Mouse (Mus musculus): ENCODE measurements around the gene Kcnk5.

Gene Kcnk5

DNA sequence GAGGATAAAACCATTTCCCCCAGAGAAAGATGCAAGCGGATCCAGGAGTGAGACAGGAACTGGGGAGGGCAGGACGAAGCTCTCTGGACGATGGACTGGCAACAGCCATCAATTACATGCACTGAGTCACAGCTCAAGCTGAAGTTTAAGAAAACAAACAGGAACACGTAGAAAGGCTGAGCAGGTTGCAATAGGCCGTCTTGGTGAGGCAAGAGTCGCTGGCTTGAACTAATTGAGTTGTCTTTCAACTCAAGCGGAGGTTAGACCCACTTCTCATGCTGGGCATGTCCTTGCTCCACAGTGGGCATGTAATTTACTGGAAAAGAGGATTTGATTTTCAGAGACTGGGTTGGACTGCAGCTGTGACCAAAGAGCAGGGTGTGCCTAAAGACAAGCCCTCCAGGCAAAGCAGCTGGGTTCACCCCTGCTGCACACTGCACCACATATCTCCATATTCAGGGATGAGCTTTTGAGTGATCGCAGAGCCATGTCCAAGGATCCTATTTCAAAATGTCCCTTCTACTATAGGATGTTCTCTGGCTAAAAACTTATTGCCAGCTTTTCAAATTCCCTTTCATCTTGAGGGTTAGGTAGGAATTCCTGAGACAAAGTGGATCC, 19.6 kb upstream of the Kcnk5 start:
- no peak for DNase-seq (ENCODE audit: low read depth)

- DNase-seq (ENCODE audit: low read depth) = no peak
Observed at GRCm38 (mm10) chr14:20193103-20193715, 11.6 kb upstream of the Kcnk5 start.

- DNase-seq (ENCODE audit: low read depth) = no peak
Observed at GRCm38 (mm10) chr14:20191136-20191735, 9.6 kb upstream of the Kcnk5 start.

DNA sequence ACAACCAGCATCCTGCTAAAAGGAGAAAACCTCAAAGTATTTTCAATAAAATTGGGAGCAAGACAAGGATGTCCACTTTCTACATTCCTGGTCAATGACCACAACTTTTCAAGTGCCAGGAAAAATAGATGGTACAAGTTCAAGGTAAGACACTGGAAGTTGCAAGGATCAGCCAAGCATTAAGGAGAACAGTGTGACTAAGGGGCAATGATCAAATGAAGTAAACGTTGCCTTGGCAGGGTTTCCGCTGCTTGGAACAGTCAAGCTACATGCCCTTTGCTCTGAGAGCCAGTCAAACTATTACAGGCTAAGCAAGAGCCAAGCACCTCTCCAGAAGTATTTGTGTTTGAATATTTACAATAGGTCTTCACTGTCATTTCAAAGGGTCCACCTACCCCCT, 8.1 kb upstream of the Kcnk5 start:
- DNase-seq (ENCODE audit: low read depth) = no peak

DNA sequence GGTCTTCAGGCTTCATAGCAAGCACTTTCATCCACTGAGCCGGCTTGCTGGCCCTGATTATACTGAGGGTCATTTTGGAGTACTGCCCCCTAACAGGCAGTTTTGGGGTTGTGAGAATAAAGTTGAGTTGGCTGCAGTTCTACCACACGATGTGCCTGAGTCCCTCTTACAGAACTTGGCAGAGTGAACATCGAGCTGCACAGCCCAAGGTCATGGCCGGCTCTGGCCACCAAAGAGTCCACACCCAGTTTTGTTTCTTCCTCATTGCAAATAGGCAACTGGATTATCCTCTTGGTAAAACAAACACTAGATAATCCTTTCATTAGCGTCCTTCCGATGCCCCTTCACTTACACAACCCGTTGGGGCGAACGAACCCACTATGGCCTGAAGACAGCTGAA, 3.8 kb upstream of the Kcnk5 start:
- no peak for DNase-seq (ENCODE audit: low read depth)

DNA sequence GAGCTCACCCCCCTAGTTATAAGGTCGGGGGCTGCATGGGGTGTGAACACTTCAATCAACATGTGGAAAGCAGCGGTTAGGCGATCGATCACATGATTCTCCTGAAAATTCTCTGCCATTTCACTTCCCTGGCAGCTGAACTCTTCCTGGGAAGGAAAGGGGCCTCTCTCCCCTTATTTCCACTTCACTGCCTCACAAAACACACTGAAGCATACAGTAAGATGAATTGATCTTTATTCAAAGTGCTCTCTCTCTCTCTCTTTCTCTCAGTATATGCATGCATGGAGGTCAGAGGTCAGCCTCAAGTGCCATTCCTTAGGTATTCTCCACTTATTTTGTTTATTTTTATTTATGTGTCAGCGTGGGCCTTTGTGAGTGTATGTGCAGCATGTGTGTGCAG, 2.1 kb upstream of the Kcnk5 start:
- no peak for DNase-seq (ENCODE audit: low read depth)

GRCm38 (mm10) chr14:20182596-20182995, 987 bp upstream of the Kcnk5 start:
- no peak for DNase-seq (ENCODE audit: low read depth)

GRCm38 (mm10) chr14:20180751-20181162, 852 bp downstream of the Kcnk5 start:
- no peak for DNase-seq (ENCODE audit: low read depth)

GRCm38 (mm10) chr14:20180304-20180703, 1.3 kb downstream of the Kcnk5 start:
- DNase-seq (ENCODE audit: low read depth) = no peak

DNA sequence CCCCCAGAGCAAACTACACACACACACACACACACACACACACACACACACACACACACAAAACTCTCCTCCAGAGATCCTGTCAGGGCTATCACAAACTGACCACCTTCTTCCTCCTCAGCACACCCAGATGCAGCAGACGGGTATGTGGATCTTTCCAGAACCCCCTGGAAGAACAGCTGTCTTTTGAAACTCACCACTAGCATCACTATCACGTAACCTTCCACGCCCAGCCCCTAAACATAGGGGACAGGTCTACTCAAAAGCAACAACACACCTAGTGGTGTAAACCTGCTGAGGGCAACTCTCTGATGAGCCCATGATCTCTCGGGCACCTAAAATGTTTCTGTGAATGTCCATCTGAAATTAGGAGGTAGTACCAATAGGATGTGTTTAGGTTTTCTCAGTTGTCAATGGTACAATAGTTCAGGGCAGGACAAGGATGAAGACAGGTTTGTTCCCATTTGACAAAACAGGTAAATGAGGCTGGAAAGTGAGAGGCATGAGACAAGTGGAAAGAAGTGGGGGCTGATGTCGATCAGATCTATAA, 1.8 kb downstream of the Kcnk5 start:
- no peak for DNase-seq (ENCODE audit: low read depth)

GRCm38 (mm10) chr14:20179080-20179479, 2.5 kb downstream of the Kcnk5 start:
- no peak for DNase-seq (ENCODE audit: low read depth)

DNA sequence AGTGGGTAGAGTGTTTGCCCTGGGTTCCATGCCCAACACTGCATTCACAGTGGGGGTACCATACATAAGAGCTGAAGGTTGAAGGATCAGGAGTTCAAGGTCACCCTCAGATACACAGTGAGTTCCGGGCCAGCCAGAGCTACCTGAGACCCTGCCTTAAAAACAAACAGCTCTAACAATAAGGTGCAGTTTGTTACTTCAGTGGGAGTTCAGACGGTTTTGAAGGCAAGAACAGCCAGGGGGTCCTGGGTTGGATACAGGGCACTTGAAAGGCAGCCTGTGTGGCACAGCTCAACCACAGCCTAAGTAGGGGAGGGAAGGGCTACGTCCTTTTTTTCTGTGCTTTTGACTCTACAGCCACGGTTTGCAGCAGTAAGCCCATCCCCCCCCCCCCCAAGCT, 3.0 kb downstream of the Kcnk5 start:
- DNase-seq (ENCODE audit: low read depth) = no peak

DNA sequence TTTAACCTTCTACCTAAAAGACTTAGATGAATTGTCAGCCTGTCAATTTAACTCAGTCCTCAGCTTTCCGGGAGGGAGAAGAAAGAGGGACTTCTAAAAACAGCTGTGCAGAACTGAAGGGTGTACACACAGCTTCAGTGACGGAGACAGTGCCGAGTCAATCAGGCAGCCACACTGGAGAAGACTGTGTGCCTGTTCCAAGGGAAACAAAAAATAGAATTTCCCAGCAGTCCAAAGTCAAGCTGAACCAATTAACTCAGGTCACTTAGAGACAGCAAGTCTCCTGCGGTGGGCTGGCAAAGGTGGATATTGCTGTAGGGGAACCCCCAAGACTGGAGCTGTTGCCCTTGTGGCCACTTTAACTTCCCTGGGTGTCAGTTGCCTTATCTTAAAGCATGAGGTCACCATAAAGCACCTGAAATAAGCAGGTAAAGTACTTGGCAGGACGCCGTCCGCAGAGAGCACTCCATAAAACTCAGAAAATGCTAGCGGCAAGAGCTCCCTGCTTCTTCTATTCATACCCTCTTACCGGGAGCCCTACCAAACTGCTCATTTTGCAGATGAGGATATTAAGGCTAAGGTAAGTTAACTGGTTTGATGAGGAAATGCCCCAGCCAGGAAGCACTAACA, 4.0 kb downstream of the Kcnk5 start:
- no peak for DNase-seq (ENCODE audit: low read depth)

DNA sequence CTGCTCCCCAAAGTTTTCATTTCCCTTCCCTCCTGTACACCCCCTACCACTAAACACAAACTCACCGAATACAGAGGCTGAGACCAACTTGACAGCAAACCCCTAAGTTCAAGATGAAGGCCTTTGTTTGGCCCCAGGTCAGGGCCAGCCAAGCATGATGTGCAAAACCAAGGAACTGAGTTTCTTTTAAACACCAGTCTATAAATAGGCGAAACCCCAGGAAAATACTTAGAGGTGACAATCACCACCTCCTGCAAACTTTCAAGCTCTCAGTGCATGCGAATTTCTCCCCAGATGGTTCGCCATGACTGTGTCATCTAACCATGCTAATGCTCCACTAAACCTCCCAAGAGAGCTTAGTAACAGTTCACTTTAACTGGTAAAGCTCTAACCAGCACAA, 5.9 kb downstream of the Kcnk5 start:
- DNase-seq (ENCODE audit: low read depth) = no peak

DNA sequence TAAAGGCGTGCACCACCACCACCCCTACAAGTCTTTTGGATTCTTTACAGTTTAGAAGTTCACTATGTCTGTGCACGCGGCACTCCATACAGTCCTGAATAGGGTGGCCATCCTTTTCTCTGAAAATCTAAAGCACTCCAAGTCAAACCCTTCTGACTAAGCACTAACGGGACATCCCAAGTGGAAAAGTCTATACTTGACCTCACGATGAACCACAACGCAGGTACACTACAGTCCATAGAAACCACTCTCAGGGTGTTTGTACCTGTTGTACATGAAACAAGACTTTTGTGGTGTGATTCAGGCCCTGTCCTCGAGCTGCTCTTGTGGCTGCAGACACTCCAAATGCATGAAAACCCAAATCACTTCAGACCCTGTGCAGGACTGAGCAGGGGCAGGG, 6.5 kb downstream of the Kcnk5 start:
- DNase-seq (ENCODE audit: low read depth) = no peak

- DNase-seq (ENCODE audit: low read depth) = no peak
Observed at GRCm38 (mm10) chr14:20174696-20175095, 6.9 kb downstream of the Kcnk5 start.

DNA sequence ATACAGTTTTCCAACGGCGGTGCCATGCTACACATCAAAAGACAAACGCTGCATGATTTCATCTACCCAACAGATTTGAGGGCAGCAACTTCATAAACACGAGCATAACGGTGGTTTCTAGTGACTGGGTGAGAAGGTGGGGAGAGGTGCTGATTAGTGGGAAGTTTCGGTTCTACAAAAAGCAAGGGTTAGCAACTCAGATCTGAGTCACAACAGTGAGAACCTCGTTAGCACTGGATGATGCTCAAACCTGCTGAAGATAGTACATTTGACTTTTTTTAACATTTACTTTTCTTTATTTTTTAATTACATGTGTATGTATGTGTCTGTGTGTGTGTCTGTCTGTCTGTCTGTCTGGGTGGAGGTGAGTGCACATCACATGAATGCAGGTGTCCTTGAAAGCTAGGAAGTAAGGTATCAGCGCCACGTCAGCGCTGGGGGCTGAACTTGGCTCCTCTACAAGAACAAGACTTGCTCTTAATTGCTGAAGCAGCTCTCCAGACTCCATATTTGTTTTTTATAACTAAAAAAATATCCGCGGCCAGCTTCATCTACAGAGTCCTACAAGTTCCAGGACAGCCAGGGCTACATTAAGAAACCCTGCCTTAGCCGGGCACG, 7.6 kb downstream of the Kcnk5 start:
- no peak for DNase-seq (ENCODE audit: low read depth)

- DNase-seq (ENCODE audit: low read depth) = no peak
Observed at GRCm38 (mm10) chr14:20172924-20173323, 8.7 kb downstream of the Kcnk5 start.

GRCm38 (mm10) chr14:20172509-20172908, 9.1 kb downstream of the Kcnk5 start:
- DNase-seq (ENCODE audit: low read depth) = no peak

DNA sequence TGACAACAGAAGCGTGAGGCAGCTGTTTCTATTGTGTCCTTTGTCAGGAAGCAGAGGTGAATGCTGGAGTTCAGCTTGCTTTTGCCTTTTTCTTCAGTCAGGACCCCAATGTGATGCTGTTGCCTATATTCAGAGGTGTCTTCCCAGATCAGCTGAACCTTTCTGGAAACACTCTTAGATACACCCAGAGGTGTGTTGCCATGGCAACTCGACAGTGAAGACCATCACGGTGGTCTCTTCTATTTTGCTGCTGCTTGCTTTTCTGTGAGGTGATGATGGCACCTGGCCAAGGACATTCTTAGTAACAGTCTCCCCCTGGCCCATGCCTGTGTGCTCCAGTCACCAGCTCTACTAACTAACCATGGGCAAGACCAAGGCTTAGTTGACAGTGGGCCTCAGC, 9.8 kb downstream of the Kcnk5 start:
- no peak for DNase-seq (ENCODE audit: low read depth)

GRCm38 (mm10) chr14:20169251-20169650, 12.4 kb downstream of the Kcnk5 start:
- DNase-seq (ENCODE audit: low read depth) = no peak

GRCm38 (mm10) chr14:20168478-20168877, 13.1 kb downstream of the Kcnk5 start:
- no peak for DNase-seq (ENCODE audit: low read depth)

- no peak for DNase-seq (ENCODE audit: low read depth)
Observed at GRCm38 (mm10) chr14:20168054-20168453, 13.6 kb downstream of the Kcnk5 start.
